Mouse (Mus musculus): ENCODE results near the gene Epb41l3.

DNA sequence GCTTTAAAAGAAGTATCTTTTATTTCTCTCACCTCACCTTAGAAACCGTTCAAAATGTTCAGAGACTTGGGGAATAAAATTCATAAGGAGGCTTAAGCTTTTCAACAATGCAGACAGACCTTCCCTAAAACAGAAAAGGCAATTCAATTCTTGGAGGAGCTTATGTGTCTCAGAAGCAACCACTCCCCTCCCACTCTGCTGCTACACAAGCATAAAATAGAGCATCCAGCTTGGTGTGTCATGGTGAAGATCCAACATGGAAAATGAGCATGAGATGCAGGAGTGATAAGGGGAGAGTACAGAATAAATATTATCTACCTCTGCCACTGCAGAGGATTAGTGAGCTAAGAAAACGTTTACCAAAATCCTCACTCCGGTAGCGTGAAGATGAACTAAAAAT is 21.5 kb upstream of the Epb41l3 start:
- TF ChIP-seq CTCF (IDR thresholded peaks at IDR 0.05; ENCODE audit: low read depth) (no peak), EP300 (optimal IDR thresholded peaks at IDR 0.05) (no peak)

Data from stomach, postnatal 0 days (tissue).